Mouse (Mus musculus): ENCODE measurements around the gene Ercc2. TPM values are rescaled to one million over a fixed set of nuclear protein-coding genes. Genes with fewer than 3 reads are reported as not detected.

Ercc2 gene
- total and polyA plus RNA-seq, 3 experiments: 14.8 to 36.0 (median 17.2) TPM

DNA sequence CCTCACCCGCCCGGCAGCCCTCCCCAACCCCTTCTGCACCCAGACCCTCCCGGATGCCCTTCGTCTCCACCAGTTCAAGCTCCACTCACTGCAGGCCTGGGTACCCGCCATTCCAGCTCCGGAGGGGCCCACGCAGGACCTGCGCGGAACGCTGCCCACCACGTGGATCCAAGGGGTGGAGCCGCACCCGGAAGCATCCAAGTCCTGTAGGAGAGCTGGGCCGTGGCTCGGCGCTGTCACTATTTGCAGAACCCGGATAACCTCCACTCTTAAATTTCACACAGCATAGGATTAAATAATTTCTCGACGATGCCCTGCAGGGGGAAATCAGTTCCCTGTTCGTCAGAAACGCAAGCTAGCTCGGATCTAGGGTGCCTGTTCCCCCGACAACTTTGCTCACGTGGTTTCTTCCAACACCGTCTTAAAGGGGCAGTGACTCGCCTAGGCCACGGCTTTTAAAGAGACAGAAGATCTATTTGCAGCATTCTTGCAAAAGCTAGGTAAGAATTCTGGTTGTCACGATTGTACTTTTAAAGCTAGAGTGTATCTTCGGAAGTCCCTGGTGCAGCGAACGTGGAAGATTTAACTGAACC lies 22.4 kb upstream of the Ercc2 start, which contains the start of the genes Cd3eap and Ppp1r13l:
Gene Cd3eap (minus strand): TSS at position 185 of the 593 bp plus-strand sequence.
Gene Ppp1r13l (plus strand): TSS at position 451 of the 593 bp plus-strand sequence.
- no peaks in the 10 kb centered on the region for H3K9me3 ChIP-seq (replicated peaks)
- DNase-seq (ENCODE audit: low spot score): peak; percentile 74

DNA sequence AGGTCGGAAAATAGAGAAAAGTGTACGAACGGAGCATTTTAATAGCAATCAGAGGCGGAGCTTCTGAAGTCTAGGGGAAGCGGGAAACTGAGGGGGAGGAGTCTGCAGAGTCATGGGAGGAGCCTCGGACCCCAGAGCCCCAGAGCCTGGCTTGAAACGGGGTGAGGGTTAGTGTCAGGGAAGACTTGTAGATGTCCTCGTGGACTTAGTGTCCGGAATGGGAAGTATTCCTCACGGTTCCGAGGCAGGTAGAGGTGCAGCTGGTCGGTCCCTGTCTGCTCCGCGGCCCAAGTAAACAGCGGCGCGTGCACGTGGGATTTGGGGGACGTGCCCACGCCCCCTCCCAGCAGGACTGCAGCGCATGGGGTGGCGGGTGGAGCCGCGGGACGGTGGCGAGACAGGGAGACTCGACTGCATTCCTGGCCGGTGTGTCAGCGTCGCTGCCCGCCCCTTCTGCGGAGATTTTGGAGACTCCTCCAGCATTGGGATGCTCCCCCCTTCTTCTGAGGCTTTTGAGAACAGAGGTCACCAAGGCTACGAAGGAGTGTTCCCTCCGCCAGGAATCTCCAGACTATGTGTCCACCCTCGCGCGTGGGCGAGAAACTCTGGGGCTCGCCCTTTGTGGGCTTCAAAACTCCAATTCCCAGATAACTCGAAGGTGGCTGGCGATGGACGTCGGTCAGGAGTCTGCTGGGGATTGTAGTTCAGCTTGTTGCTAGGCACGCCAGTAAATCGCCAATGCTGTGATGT lies 21.7 kb upstream of the Ercc2 start:
- peak; percentile 85 for DNase-seq (ENCODE audit: low spot score)
- TF ChIP-seq POLR2AphosphoS5 (IDR thresholded peaks at IDR 0.05; ENCODE audit: insufficient replicate concordance, low read depth, low read length) (0 out of 2 replicates have a peak, but pooled peaks have one; percentile 11), TAL1 (conservative IDR thresholded peaks at IDR 0.05; ENCODE audit: low read depth, low read length) (no peak)
- peaks cover 74% of the 10 kb centered on the region for H3K4me1 ChIP-seq (ENCODE audit: insufficient read depth, low read depth, low read length)

More for the DNA sequence above, 22.4 kb upstream of the Ercc2 start, which contains the start of the genes Cd3eap and Ppp1r13l:
- no peaks in the 10 kb centered on the region for H3K27me3 ChIP-seq (ENCODE audit: insufficient read depth, low read length)
- TF ChIP-seq GATA1 (IDR thresholded peaks at IDR 0.05; ENCODE audit: borderline replicate concordance, low read length): no peak
- TF ChIP-seq CTCF (IDR thresholded peaks at IDR 0.05; ENCODE audit: low read depth, low read length): no peak
- no peak for TF ChIP-seq TAL1 (conservative IDR thresholded peaks at IDR 0.05; ENCODE audit: low read depth, low read length)
- no peak for TF ChIP-seq POLR2AphosphoS5 (IDR thresholded peaks at IDR 0.05; ENCODE audit: insufficient replicate concordance, low read depth, low read length)
- TF ChIP-seq GATA2 (IDR thresholded peaks at IDR 0.05; ENCODE audit: borderline replicate concordance, low read depth, low read length): no peak
- peaks cover 60% of the 10 kb centered on the region for H3K36me3 ChIP-seq (replicated peaks)
- ATAC-seq (ENCODE audit: extremely low read depth, insufficient number of reproducible peaks, low FRiP score, poor library complexity, severe bottlenecking): peak; percentile 47
- H3K4me1 ChIP-seq (ENCODE audit: insufficient read depth, low read depth, low read length): peaks cover 76% of the 10 kb centered on the region
- H3K4me3 ChIP-seq (ENCODE audit: low read depth, low read length): peak within 1 kb of the TSS; percentile 86

DNA sequence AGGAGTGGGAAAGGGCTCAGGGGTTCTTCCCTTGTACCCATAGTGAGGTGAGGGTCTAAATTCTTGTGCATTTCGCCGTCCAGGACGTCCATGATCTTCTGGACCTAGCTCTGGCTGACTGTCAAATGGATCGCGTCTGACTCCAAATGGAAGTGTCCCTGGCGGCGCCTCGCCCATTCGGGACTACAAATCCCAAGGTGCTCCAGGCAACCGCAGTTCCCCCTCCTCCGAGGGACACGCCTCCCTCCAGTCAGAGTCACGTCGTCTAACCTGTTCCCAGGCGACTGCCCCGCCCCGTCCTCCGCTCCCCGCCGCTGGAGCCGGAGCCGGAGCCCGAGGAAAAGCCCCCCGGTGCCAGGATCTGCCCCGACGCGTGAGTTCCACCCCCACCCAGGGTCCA lies 20.9 kb upstream of the Ercc2 start:
- no peaks in the 10 kb centered on the region for H3K9me3 ChIP-seq (replicated peaks)
- peak overlapping the region; percentile 86 for H3K4me3 ChIP-seq (ENCODE audit: low read depth, low read length)
- peak; percentile 87 for DNase-seq (ENCODE audit: low spot score)
- peaks cover 52% of the 10 kb centered on the region for H3K36me3 ChIP-seq (replicated peaks)
- no peaks in the 10 kb centered on the region for H3K27me3 ChIP-seq (ENCODE audit: insufficient read depth, low read length)
- H3K4me1 ChIP-seq (ENCODE audit: insufficient read depth, low read depth, low read length): peaks cover 76% of the 10 kb centered on the region
- ATAC-seq (ENCODE audit: extremely low read depth, insufficient number of reproducible peaks, low FRiP score, poor library complexity, severe bottlenecking): peak; percentile 56
- no peak for TF ChIP-seq TAL1 (conservative IDR thresholded peaks at IDR 0.05; ENCODE audit: low read depth, low read length)
- no peak for TF ChIP-seq POLR2AphosphoS5 (IDR thresholded peaks at IDR 0.05; ENCODE audit: insufficient replicate concordance, low read depth, low read length)
- no peak for TF ChIP-seq GATA2 (IDR thresholded peaks at IDR 0.05; ENCODE audit: borderline replicate concordance, low read depth, low read length)
- TF ChIP-seq CTCF (IDR thresholded peaks at IDR 0.05; ENCODE audit: low read depth, low read length): no peak
- TF ChIP-seq GATA1 (IDR thresholded peaks at IDR 0.05; ENCODE audit: borderline replicate concordance, low read length): no peak

More for the DNA sequence above, 21.7 kb upstream of the Ercc2 start:
- ATAC-seq (ENCODE audit: extremely low read depth, insufficient number of reproducible peaks, low FRiP score, poor library complexity, severe bottlenecking): peak; percentile 52
- no peaks in the 10 kb centered on the region for H3K27me3 ChIP-seq (ENCODE audit: insufficient read depth, low read length)
- H3K36me3 ChIP-seq (replicated peaks): peaks cover 56% of the 10 kb centered on the region
- H3K4me3 ChIP-seq (ENCODE audit: low read depth, low read length): peak overlapping the region; percentile 86
- H3K9me3 ChIP-seq (replicated peaks): no peaks in the 10 kb centered on the region

DNA sequence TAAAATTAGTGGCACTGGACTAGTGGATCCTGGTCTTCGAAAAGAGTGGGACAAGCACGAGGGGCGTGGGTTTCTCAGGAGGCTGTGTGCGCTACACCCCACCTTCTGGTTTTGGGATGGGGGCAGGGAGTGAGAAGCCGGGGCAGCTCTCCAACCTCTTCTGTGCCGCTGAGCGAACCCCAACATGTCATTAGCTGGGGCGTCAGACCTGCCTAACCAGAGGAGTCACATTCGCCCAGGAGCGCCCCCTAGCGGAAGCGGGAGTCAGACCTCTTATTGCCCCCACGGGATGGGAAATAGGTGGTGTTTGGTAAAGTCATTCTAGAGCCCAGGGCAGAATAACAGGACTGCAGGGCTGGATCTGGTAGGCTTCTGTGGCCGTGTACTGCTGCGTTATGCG lies 20.1 kb upstream of the Ercc2 start:
- H3K4me1 ChIP-seq (ENCODE audit: insufficient read depth, low read depth, low read length): peaks cover 71% of the 10 kb centered on the region
- H3K27me3 ChIP-seq (ENCODE audit: insufficient read depth, low read length): no peaks in the 10 kb centered on the region
- H3K4me3 ChIP-seq (ENCODE audit: low read depth, low read length): peak overlapping the region; percentile 86
- peak; percentile 37 for ATAC-seq (ENCODE audit: extremely low read depth, insufficient number of reproducible peaks, low FRiP score, poor library complexity, severe bottlenecking)
- peak; percentile 78 for TF ChIP-seq CTCF (IDR thresholded peaks at IDR 0.05; ENCODE audit: low read depth, low read length)
- TF ChIP-seq GATA2 (IDR thresholded peaks at IDR 0.05; ENCODE audit: borderline replicate concordance, low read depth, low read length): no peak
- peak; percentile 77 for DNase-seq (ENCODE audit: low spot score)
- H3K9me3 ChIP-seq (replicated peaks): no peaks in the 10 kb centered on the region
- peaks cover 44% of the 10 kb centered on the region for H3K36me3 ChIP-seq (replicated peaks)

DNA sequence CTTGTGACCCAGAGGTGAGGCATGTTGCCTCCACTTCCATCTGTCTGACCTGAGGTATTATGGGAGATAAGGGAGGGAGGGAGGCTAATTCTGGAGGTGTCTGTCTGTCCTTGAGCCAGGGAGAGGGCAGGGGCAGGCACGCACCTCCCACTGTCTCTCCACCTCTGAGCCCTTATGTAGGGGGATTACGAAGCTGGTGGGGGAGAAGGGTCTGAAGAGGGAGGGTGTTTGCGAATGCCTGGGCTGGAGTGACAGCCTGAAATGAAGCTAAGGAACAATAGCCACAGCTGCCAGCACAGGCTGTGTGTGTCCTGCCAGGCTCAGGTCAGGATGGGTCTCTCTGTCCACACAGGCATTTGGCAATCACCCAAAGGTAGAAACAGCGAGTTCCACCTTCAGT lies 19.5 kb upstream of the Ercc2 start:
- DNase-seq (ENCODE audit: low spot score): no peak
- TF ChIP-seq GATA1 (IDR thresholded peaks at IDR 0.05; ENCODE audit: borderline replicate concordance, low read length) (no peak), POLR2AphosphoS5 (IDR thresholded peaks at IDR 0.05; ENCODE audit: insufficient replicate concordance, low read depth, low read length) (no peak), TAL1 (conservative IDR thresholded peaks at IDR 0.05; ENCODE audit: low read depth, low read length) (no peak), GATA2 (IDR thresholded peaks at IDR 0.05; ENCODE audit: borderline replicate concordance, low read depth, low read length) (no peak), CTCF (IDR thresholded peaks at IDR 0.05; ENCODE audit: low read depth, low read length) (no peak)
- Histone ChIP-seq H3K36me3 (replicated peaks) (peaks cover 44% of the 10 kb centered on the region), H3K4me3 (ENCODE audit: low read depth, low read length) (no peak overlapping the region), H3K27me3 (ENCODE audit: insufficient read depth, low read length) (no peaks in the 10 kb centered on the region), H3K9me3 (replicated peaks) (no peaks in the 10 kb centered on the region), H3K4me1 (ENCODE audit: insufficient read depth, low read depth, low read length) (peaks cover 65% of the 10 kb centered on the region)
- ATAC-seq (ENCODE audit: extremely low read depth, insufficient number of reproducible peaks, low FRiP score, poor library complexity, severe bottlenecking): no peak

DNA sequence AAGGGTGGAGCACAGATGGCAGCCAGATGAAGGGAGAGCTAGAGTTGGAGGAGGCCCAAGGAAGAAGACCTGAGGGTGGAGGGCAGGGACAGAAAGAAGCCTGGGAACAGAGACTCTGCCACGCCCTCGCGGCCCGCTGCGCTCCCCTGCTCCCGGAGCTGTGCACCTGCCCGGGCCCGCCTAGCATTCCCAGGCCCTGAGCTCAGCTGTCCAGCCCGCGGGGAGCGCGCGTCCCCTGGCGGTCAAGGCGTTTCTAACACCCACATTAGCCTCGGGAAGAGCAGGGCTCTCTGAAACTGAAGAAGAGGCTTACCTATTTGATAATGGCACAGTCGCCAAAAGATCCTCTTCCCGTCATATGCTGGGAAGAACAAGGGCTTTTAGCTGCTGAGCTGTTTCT lies 17.9 kb upstream of the Ercc2 start:
- H3K36me3 ChIP-seq (replicated peaks): peaks cover 43% of the 10 kb centered on the region
- H3K4me1 ChIP-seq (ENCODE audit: insufficient read depth, low read depth, low read length): peaks cover 56% of the 10 kb centered on the region
- no peak overlapping the region; the same call in 1 of the 2 replicates for H3K4me3 ChIP-seq (ENCODE audit: low read depth, low read length)
- TF ChIP-seq TAL1 (conservative IDR thresholded peaks at IDR 0.05; ENCODE audit: low read depth, low read length) (no peak), GATA2 (IDR thresholded peaks at IDR 0.05; ENCODE audit: borderline replicate concordance, low read depth, low read length) (no peak), CTCF (IDR thresholded peaks at IDR 0.05; ENCODE audit: low read depth, low read length) (peak; percentile 92)
- H3K27me3 ChIP-seq (ENCODE audit: insufficient read depth, low read length): no peaks in the 10 kb centered on the region
- DNase-seq (ENCODE audit: low spot score) (peak; percentile 35), ATAC-seq (ENCODE audit: extremely low read depth, insufficient number of reproducible peaks, low FRiP score, poor library complexity, severe bottlenecking) (no peak)
- no peaks in the 10 kb centered on the region for H3K9me3 ChIP-seq (replicated peaks)

All from G1E (cell line).